Mouse (Mus musculus) adrenal gland, adult (tissue): Measurements from ENCODE around the gene Pfkm.

Source experiments
- DNase-seq, 2 experiments: peaks; one replicate each; pipeline ENCODE4 v3.0.0; 2022 to 2023; ENCODE audit warnings: low spot score in 1 of 2; ENCODE audit not compliant: inconsistent age in 2 of 2

The Pfkm gene

GRCm38 (mm10) chr15:98092372-98093120 is at the start of gene Pfkm:
TSS of gene Pfkm (plus strand) at chr15:98092589.
- no peak for DNase-seq

GRCm38 (mm10) chr15:98043967-98044366 is 48.4 kb upstream of the Pfkm start:
- no peak for DNase-seq

GRCm38 (mm10) chr15:98044387-98044786 is 48.0 kb upstream of the Pfkm start:
- DNase-seq, result no peak

- no peak for DNase-seq
These were observed 43.3 kb upstream of the Pfkm start for GRCm38 (mm10) chr15:98048918-98049700.

- no peak for DNase-seq
These were observed 40.7 kb upstream of the Pfkm start for GRCm38 (mm10) chr15:98051685-98052084.

GRCm38 (mm10) chr15:98055246-98055645 is 37.1 kb upstream of the Pfkm start:
- DNase-seq, result peak in 1 of 2 experiments; percentile 62

GRCm38 (mm10) chr15:98065881-98066280 is 26.5 kb upstream of the Pfkm start:
- peak; percentile 37 to 79 for DNase-seq

- DNase-seq, result no peak
These were observed 25.8 kb upstream of the Pfkm start for GRCm38 (mm10) chr15:98066602-98067001.

GRCm38 (mm10) chr15:98067492-98067891 is 24.9 kb upstream of the Pfkm start:
- no peak for DNase-seq

GRCm38 (mm10) chr15:98068506-98068905 is 23.9 kb upstream of the Pfkm start:
- no peak for DNase-seq

- no peak for DNase-seq
These were observed 22.7 kb upstream of the Pfkm start for GRCm38 (mm10) chr15:98069566-98070245.

- no peak for DNase-seq
These were observed 22.0 kb upstream of the Pfkm start for GRCm38 (mm10) chr15:98070376-98070775.

- DNase-seq, result no peak
These were observed 17.9 kb upstream of the Pfkm start for GRCm38 (mm10) chr15:98074521-98074920.

- DNase-seq, result no peak
These were observed 17.4 kb upstream of the Pfkm start for GRCm38 (mm10) chr15:98075034-98075433.

GRCm38 (mm10) chr15:98076901-98077300 is 15.5 kb upstream of the Pfkm start:
- DNase-seq, result no peak

GRCm38 (mm10) chr15:98088889-98089288 is 3.5 kb upstream of the Pfkm start:
- DNase-seq, result no peak

- peak in 1 of 2 experiments; percentile 73 for DNase-seq
These were observed 2.8 kb upstream of the Pfkm start for GRCm38 (mm10) chr15:98089421-98090183.

- DNase-seq, result no peak
These were observed 548 bp upstream of the Pfkm start for GRCm38 (mm10) chr15:98091841-98092240.

GRCm38 (mm10) chr15:98093121-98094011 is 977 bp downstream of the Pfkm start, which contains the start of gene Senp1:
TSS of gene Senp1 (minus strand) at chr15:98093744.
- peak; percentile 93 to 98 for DNase-seq

GRCm38 (mm10) chr15:98094905-98095304 is 2.5 kb downstream of the Pfkm start:
- DNase-seq, result no peak
